Mouse (Mus musculus) stomach, postnatal 0 days (tissue): Measurements from ENCODE around the gene Ephb6. TPM values are rescaled to one million over a fixed set of nuclear protein-coding genes. Genes with fewer than 3 reads are reported as not detected.

Source experiments
- ATAC-seq: fragments of 200-750 bp; cut with Nextera tagmentation; 2 replicates; pipeline ENCODE4 v1.8.0; 2017; ENCODE audit not compliant: low FRiP score, low TSS enrichment
- DNase-seq: peaks from one replicate; pipeline ENCODE4 v3.0.0-alpha.2; 2016; ENCODE audit warnings: low spot score
- H3K27ac ChIP-seq: fragments of 300-500 bp; sonication (generic); replicated peaks from 2 replicates; pipeline ENCODE4 v1.5.1; 2014; ENCODE audit warnings: mild to moderate bottlenecking, control low read depth
- H3K27me3 ChIP-seq: fragments of 300-500 bp; sonication (generic); 2 replicates; pipeline ENCODE4 v1.6.1; 2014; ENCODE audit warnings: low read length; ENCODE audit not compliant: control insufficient read depth, insufficient read depth
- H3K36me3 ChIP-seq: fragments of 300-500 bp; sonication (generic); 2 replicates; pipeline ENCODE4 v1.6.1; 2014; ENCODE audit warnings: low read length, mixed read lengths; ENCODE audit not compliant: control insufficient read depth, insufficient read depth
- H3K4me1 ChIP-seq: fragments of 300-500 bp; sonication (generic); replicated peaks from 2 replicates; pipeline ENCODE4 v1.6.1; 2014; ENCODE audit warnings: antibody characterized with exemption; ENCODE audit not compliant: control insufficient read depth, insufficient read depth
- H3K4me2 ChIP-seq: fragments of 300-500 bp; sonication (generic); replicated peaks from 2 replicates; pipeline ENCODE4 v1.6.1; 2014; ENCODE audit warnings: low read depth, mild to moderate bottlenecking, control low read depth, moderate library complexity
- H3K4me3 ChIP-seq: fragments of 300-500 bp; sonication (generic); 2 replicates; pipeline ENCODE4 v1.5.1; 2014; ENCODE audit warnings: low read depth, low read length, control low read depth
- H3K9ac ChIP-seq: fragments of 300-500 bp; sonication (generic); 2 replicates; pipeline ENCODE4 v1.6.1; 2014; ENCODE audit warnings: mild to moderate bottlenecking, low read length, control low read depth, mixed read lengths
- H3K9me3 ChIP-seq: fragments of 300-500 bp; sonication (generic); 2 replicates; pipeline ENCODE4 v1.6.1; 2016; ENCODE audit warnings: low read length; ENCODE audit not compliant: control insufficient read depth
- CTCF ChIP-seq: IDR thresholded peaks from 2 replicates; pipeline ENCODE4 v1.5.1; 2016; ENCODE audit warnings: antibody characterized with exemption, low read depth, mild to moderate bottlenecking, moderate library complexity
- EP300 ChIP-seq: optimal IDR thresholded peaks from 2 replicates; pipeline ENCODE3; 2016; ENCODE audit warnings: antibody characterized with exemption
- WGBS: fragments of 180-500 bp; shearing (Covaris S2); extraction: QIAGEN DNeasy Blood & Tissue Kit; methylation state at CpG from one replicate; pipeline ENCODE4 v1.1.7; 2014; 5-methylcytosine and 5-hydroxymethylcytosine counted together
- polyA plus RNA-seq: library from polyadenylated mRNA; unstranded; fragments of >200 nt; fragmentation: Nextera tagmentation; extraction: Ambion mirVana; gene quantifications from 2 replicates; pipeline ENCODE4 v1.2.1, GENCODE M21; 2015

Ephb6 gene
- polyA plus RNA-seq, 1 experiment from 2014 or later: 23.5 TPM

- ATAC-seq (no peak), DNase-seq (no peak)
- 79% methylated on average over 8 of the region's 8 CpGs for WGBS
- Histone ChIP-seq H3K9ac (no peak overlapping the region), H3K27me3 (no peaks in the 10 kb centered on the region), H3K27ac (no peak overlapping the region), H3K36me3 (no peaks in the 10 kb centered on the region), H3K4me1 (no peaks in the 10 kb centered on the region), H3K4me2 (no peak overlapping the region), H3K4me3 (no peak overlapping the region), H3K9me3 (no peaks in the 10 kb centered on the region)
- TF ChIP-seq EP300 (no peak), CTCF (no peak)
These were observed 49.4 kb downstream of the Ephb6 start for GRCm38 (mm10) chr6:41654648-41655047.

GRCm38 (mm10) chr6:41658487-41658886 is 53.2 kb downstream of the Ephb6 start:
- ATAC-seq: no peak
- no peak for TF ChIP-seq EP300
- no peak for TF ChIP-seq CTCF
- no peak overlapping the region for H3K9ac ChIP-seq
- DNase-seq: no peak
- 75% methylated on average over 1 of the region's 1 CpGs for WGBS
- H3K4me1 ChIP-seq: no peaks in the 10 kb centered on the region
- no peak overlapping the region for H3K4me2 ChIP-seq
- H3K9me3 ChIP-seq: no peaks in the 10 kb centered on the region
- no peak overlapping the region for H3K27ac ChIP-seq
- H3K27me3 ChIP-seq: no peaks in the 10 kb centered on the region
- H3K36me3 ChIP-seq: no peaks in the 10 kb centered on the region
- H3K4me3 ChIP-seq: no peak overlapping the region

- H3K36me3 ChIP-seq: no peaks in the 10 kb centered on the region
- H3K27me3 ChIP-seq: no peaks in the 10 kb centered on the region
- no peak overlapping the region for H3K4me3 ChIP-seq
- no peaks in the 10 kb centered on the region for H3K9me3 ChIP-seq
- TF ChIP-seq CTCF (peak; percentile 65), EP300 (no peak)
- H3K27ac ChIP-seq: no peak overlapping the region
- DNase-seq (no peak), ATAC-seq (0 out of 2 replicates have a peak, but pooled peaks have one; percentile 38)
- no peaks in the 10 kb centered on the region for H3K4me1 ChIP-seq
- 29% methylated on average over 2 of the region's 2 CpGs for WGBS
- no peak overlapping the region for H3K9ac ChIP-seq
- no peak overlapping the region for H3K4me2 ChIP-seq
These were observed 57.0 kb downstream of the Ephb6 start for GRCm38 (mm10) chr6:41662320-41662719.

Other genes with a start within 250 kb of the Ephb6 start
- gene Prss3, start 227.8 kb upstream of the Ephb6 start, polyA plus RNA-seq: 2.6 and 3.7 TPM in 2 replicates
- 2.8 and 8.1 TPM in 2 replicates for gene Gm5771, start 213.1 kb upstream of the Ephb6 start, polyA plus RNA-seq
- 3.4 and 4.2 TPM in 2 replicates for gene Gm10334, start 159.3 kb upstream of the Ephb6 start, polyA plus RNA-seq
- 5.4 and 8.1 TPM in 2 replicates for gene Prss1, start 146.6 kb upstream of the Ephb6 start, polyA plus RNA-seq
- 5.1 and 7.0 TPM in 2 replicates for gene Prss2, start 83.7 kb upstream of the Ephb6 start, polyA plus RNA-seq
- gene Trpv6, start 30.9 kb downstream of the Ephb6 start, polyA plus RNA-seq: 7.1 and 8.4 TPM in 2 replicates
- gene Trpv5, start 75.3 kb downstream of the Ephb6 start, polyA plus RNA-seq: not detected in 2 replicates
- gene Llcfc1, start 78.9 kb downstream of the Ephb6 start, polyA plus RNA-seq: not detected in 2 replicates
- gene Kel, start 98.9 kb downstream of the Ephb6 start, polyA plus RNA-seq: 0.29 and 0.45 TPM in 2 replicates
- not detected in 2 replicates for gene Olfr459, start 169.7 kb downstream of the Ephb6 start, polyA plus RNA-seq
- not detected in 2 replicates for gene Pip, start 242.1 kb downstream of the Ephb6 start, polyA plus RNA-seq
- gene Sval2, start 247.5 kb downstream of the Ephb6 start, polyA plus RNA-seq: not detected in 2 replicates